Mouse (Mus musculus) splenic B cell, adult 2 months (primary cell): ENCODE data around the gene Onecut1.
A peak's percentile ranks its signal among the peaks of the same experiment; 100 is the strongest.

Source experiments
- DNase-seq: peaks from one replicate; pipeline ENCODE4 v3.0.0-alpha.2; 2011; ENCODE audit warnings: low read depth, low spot score
- H3K27me3 ChIP-seq: 2 replicates; pipeline ENCODE4 v1.6.1; 2012; ENCODE audit warnings: mild to moderate bottlenecking, low read length, moderate library complexity, mixed read lengths; ENCODE audit not compliant: control insufficient read depth, poor library complexity, insufficient read depth, severe bottlenecking
- H3K36me3 ChIP-seq: 2 replicates; pipeline ENCODE4 v1.6.1; 2012; ENCODE audit warnings: mild to moderate bottlenecking, low read length, moderate library complexity, mixed read lengths; ENCODE audit not compliant: control insufficient read depth, poor library complexity, insufficient read depth, severe bottlenecking

The Onecut1 gene

DNA sequence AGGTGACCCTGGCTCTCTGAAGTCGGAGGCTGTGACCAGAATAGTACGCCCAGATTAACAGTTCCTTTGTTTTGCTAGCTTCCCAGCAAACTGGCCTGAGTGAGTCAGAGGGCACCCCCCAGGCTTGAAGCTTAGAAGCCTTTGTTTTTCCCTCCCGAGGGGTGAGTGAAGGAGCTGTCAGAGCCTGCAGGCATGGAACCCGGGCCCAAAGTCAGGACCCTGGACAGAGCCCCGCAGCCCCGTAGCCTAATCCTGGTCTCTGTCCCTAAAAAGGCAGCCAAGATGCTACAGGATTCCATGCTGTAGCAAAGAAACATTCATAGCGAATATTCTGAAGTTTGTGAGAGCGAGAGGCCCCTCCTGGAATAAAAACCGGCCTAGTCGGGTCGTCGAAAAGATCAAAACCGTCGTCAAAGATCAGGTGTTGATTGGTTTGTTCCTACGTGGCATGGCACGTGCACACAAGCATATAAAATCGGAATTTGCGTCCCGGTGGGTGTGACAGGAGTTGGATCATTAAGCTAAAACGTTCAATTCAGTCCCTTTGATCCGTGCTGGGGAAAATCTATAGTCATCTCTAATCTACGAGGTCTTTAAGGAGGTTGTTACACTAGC lies 6.7 kb downstream of the Onecut1 start:
- no peak for DNase-seq
- Histone ChIP-seq H3K36me3 (no peaks in the 10 kb centered on the region), H3K27me3 (no peaks in the 10 kb centered on the region)

DNA sequence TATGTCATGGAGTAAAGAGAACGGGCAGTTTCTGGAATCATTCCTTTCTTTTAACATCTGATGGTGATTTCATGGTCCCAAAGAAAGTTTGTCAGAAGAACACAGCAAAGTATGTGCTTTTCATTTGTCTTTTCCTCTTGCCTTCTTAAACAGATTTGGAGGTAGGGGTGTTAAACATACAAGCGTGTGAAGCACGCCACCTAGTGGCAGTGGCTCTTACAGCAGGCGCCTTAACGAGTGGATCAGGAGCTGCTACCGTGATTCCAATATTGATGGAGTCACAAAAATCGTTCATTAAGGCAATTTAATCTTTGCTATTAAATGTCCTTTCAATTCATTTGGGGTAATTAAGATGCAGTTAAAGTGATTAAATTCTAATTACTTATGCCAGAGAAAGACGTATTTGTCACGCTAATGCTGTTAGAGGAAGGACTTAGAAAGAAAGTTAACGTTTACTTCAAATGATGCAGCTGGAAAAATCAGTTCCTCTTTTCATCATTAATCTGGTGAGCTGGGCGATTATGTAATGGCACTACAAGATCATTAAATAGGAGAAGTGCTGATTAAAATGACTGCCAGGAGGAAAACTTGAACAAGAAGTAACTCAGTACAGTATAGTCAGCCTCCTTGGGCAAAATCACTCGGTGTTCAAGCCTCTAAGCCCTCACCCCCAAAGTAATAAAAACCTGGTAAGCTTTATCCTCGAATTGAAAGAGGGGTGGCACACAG lies 9.4 kb downstream of the Onecut1 start:
- Histone ChIP-seq H3K27me3 (no peaks in the 10 kb centered on the region), H3K36me3 (no peaks in the 10 kb centered on the region)
- peak; percentile 75 for DNase-seq

DNA sequence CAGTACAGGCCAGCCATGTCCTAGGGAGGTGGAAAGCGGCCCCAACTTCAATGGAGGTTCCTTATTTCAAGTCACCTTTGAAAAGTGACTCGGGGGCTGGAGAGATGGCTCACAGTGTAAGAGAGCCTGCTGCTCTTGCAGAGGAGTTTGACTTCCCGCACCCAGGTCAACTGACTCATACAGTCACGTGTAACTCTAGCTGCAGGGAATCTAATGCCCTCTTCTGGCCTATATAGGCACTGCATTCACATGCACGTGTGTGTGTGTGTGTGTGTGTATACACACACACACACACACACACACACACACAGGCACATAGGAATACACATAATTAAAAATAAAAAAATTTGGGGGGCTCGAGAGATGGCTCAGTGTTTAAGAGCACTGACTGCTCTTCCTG lies 14.6 kb downstream of the Onecut1 start:
- Histone ChIP-seq H3K27me3 (no peaks in the 10 kb centered on the region), H3K36me3 (no peaks in the 10 kb centered on the region)

DNA sequence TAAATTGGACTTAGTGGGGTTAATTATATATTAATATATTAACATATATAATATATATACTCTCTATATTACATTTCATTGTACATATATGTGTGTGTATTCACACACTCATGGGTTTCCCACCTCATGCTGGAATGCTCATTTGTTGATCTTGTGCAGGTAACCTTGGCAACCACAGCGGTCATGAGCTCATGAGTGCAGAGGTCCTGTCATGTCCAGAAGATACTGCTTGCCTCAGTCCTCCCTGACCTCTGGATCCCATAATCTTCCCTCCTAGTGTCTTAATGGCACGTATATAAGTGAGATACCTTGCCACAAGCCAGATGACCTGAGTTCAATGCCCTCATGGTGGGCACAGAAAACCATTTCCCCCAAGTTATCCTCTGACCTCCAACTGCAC lies 16.0 kb downstream of the Onecut1 start:
- no peak for DNase-seq
- Histone ChIP-seq H3K36me3 (no peaks in the 10 kb centered on the region), H3K27me3 (no peaks in the 10 kb centered on the region)

More for the DNA sequence above, 14.6 kb downstream of the Onecut1 start:
- DNase-seq = no peak

DNA sequence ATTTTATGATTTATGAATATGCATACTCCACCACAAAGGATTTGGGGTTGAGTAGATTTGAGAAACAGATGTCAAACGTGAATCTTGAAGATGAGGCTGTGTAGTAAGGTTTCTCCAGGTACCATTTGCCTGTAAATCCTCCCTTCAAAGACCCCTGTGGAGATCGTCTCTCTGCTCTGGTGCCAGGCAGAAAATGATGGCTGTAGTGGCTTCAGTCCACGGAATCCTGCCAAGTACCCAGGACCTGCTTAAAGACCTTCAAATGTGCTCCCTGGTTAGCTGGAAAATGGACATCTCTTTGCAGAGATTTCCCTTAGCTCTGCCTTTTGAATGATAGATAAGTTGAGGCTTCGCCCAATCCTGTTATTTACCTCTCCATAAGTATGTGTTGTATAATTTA lies 26.1 kb downstream of the Onecut1 start:
- H3K27me3 ChIP-seq = no peaks in the 10 kb centered on the region; the same call in 1 of the 2 replicates
- H3K36me3 ChIP-seq = no peaks in the 10 kb centered on the region
- DNase-seq = no peak

DNA sequence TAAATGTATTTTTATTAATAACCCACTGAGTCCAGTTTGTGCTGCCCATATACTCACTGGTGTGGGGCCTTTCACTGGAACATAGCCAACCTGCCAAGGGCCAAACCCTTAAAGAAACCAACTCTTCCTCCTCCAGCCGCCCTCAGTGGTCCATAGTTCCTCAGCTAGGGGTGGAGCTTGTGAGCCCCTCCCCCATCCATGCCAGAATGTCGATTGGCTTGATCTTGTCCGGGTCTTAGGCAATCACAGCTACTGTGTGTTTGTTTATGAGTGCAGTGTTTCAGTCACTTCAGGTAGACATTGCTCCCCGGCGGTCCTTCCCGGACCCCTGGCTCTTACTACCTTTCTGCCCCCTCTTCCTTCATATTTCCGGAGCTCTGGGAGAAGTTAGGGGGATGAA lies 35.0 kb downstream of the Onecut1 start:
- H3K36me3 ChIP-seq = no peaks in the 10 kb centered on the region
- no peaks in the 10 kb centered on the region for H3K27me3 ChIP-seq
- no peak for DNase-seq

DNA sequence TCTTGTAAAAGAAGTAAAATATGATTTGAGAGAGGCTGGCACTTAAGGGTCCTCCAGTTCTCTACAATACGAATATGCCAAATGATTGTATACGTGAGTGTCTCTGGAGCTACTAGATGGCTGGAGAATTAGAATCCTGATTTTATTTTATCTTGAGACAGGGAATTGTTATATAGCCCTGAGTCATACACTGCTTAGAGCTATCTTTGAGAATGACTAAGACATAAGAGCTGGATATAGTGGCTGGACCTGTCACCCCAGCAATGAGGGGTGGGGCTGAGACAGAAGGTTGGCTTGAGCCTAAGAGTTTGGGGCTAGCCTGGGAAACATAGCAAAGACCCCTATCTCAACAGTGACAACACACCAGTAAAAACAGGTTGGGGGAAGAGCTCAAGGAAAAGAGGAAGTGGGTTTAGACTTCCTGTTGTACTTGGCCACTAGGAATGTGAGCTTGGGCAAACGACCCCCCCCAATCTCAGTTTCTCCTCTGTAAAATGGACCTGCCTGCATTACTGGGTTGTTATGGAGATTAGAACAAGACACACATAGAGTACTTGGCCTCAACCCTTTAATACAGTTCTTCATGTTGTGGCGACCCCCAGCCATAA lies 35.8 kb downstream of the Onecut1 start:
- no peak for DNase-seq
- Histone ChIP-seq H3K36me3 (no peaks in the 10 kb centered on the region), H3K27me3 (no peaks in the 10 kb centered on the region)

DNA sequence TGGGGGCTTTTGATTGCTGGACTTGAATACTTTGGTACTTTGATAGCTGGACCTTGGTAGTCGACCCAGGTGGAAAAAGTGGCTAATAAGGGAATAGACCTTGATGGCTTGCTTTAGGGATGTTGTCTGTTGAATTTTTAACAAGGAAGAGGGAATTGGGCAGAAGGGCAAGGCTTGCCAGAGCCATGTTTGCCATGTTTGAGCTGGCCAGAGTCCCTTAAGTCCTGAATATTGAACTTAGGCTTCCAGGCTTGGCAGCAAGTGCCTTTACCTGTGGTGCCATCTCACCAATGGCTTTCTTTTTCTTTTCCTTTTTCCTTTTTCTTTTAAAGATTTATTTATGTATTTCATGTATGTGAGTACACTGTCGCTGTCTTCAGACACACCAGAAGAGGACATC lies 38.4 kb downstream of the Onecut1 start:
- Histone ChIP-seq H3K36me3 (no peaks in the 10 kb centered on the region), H3K27me3 (no peaks in the 10 kb centered on the region)
- no peak for DNase-seq

DNA sequence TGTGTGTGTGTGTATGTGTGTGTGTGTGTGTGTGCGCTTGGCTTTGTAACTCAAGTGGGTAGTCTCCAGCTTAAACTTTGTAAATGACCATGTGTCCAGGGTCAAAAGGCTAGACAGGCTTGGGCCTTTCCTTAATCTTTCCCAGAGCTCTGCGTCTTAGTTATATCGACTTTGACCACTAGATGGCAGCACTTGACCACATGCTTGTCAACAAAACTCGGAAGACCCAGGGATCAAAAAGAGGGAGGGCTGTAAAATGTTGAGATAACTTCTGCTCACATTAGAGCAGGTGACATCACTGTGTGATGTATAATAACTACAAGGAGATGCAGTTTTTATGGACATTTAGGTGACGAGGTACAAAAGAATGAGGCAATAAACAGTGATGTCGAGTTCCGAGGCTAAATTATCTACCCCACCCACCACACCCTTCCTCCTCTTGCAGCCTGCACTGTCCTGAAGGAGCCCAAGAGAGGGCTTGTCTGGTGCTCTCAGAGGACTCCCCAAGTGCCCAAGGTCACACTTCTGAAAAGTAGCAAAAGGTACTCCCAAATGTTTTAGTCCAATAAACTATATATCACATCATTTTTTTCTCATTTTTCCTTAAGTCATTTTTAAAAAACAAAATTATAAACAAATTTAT lies 43.3 kb downstream of the Onecut1 start:
- Histone ChIP-seq H3K27me3 (no peaks in the 10 kb centered on the region), H3K36me3 (no peaks in the 10 kb centered on the region)
- peak; percentile 89 for DNase-seq

DNA sequence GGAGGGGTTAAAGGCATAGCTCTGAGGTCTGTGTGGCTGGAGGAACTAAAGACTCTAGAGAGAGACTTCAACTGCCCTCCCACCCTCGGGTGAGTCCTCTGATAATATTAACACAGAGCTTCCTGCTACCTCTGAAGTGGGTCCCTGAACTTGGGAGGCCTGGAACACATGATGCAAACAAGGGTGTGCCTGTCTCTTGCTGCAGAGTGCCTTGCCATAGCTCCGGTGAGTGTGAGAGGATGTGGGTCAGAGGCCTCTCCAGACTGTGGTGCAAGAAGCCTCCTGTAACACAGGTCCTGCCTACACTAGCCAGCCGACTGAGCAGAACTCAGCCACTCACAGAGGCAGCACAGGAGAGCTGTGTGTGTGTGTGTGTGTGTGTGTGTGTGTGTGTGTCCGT lies 45.2 kb downstream of the Onecut1 start:
- no peaks in the 10 kb centered on the region for H3K36me3 ChIP-seq
- no peaks in the 10 kb centered on the region for H3K27me3 ChIP-seq
- DNase-seq = peak; percentile 24

DNA sequence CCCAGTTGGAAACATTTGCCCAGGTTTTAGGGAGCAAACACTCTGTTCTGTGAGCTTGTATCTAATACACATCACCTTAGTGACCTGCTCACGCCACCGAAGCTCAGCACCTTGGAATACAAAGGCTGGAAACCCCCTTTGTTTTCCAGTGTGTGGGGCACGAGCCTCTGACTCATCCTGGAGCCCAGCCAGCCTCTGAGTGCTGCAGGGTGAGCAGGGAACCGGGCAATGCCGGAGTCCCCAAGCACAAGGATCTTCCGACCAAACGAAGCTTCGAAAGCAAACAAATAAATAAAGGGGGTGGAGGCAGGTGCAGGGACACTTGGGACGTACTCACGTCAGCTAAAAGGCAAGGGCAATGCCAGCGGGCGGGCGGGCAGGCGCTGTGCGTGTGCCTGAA lies 47.5 kb downstream of the Onecut1 start:
- DNase-seq = no peak
- Histone ChIP-seq H3K27me3 (no peaks in the 10 kb centered on the region), H3K36me3 (no peaks in the 10 kb centered on the region)

DNA sequence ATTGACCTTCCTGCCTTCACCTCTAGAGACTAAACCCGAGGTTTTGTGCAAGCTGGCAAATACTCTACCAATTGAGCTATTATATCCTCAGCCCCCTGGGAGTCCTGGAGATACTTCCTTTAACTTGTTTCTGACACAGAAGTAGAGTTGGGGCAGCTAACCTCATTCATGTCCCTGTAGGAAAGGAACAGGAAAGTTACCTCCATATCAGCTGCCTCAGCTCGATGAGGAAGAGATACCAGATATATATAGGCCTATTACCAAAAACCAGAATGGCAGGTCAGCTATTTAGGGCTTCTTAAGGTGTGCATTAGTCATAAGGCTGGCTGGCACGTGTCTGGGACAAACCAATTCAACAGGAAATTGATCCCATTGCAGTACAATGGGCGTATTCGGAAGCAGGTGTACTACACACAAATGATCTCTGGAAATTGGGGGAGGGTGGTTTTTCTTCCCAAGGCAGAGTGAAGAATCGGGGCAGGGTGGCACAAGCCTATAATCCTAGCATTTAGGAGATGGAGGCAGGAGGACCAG lies 48.6 kb downstream of the Onecut1 start:
- DNase-seq = no peak
- Histone ChIP-seq H3K27me3 (no peaks in the 10 kb centered on the region), H3K36me3 (no peaks in the 10 kb centered on the region)

DNA sequence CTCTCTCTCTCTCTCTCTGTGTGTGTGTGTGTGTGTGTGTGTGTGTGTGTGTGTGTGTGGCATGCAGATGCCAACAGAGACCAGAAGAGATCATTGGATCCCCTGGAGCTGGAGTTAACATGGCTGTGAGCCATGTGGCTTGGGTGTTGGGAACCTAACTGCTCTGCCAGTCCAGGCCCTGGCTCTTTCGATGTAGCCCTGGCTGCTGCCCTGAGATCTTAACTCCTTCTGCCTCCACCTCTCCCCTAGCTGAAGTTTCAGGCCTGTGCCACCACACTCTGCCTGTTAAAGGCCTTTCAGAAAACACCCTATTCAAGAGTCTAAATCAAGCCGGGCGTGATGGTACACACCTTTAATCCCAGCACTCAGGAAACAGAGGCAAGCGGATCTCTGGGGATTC lies 49.7 kb downstream of the Onecut1 start:
- Histone ChIP-seq H3K36me3 (no peaks in the 10 kb centered on the region), H3K27me3 (no peaks in the 10 kb centered on the region)
- no peak for DNase-seq

DNA sequence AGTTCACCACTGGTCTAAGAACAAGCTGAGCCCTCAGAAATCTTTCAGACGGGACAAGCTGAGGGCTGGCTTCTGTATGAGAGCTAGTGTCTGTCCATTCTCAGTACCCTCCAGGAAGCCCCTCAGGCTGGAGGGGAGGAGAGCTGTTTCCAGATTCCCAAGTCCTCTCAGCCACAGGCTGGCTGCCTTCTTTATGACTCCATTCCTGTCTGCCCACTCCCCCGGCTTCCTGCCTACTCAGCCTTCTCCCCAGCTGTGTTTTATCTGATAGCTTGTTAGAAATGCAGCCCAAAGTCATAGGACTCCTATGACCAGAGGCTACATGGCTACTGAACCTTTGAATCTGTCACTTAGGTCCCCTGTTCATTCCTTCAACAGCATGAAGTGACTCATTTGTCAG lies 50.2 kb downstream of the Onecut1 start:
- DNase-seq = no peak
- H3K36me3 ChIP-seq = no peaks in the 10 kb centered on the region
- no peaks in the 10 kb centered on the region for H3K27me3 ChIP-seq
